Mouse (Mus musculus): ENCODE measurements around the gene Tmem247. TPM values are rescaled to one million over a fixed set of nuclear protein-coding genes. Genes with fewer than 3 reads are reported as not detected.

Tmem247 gene
- polyA plus RNA-seq, 1 experiment: not detected

GRCm38 (mm10) chr17:86962297-86962893 lies 45.2 kb downstream of the Tmem247 start:
- H3K4me1 ChIP-seq (ENCODE audit: control insufficient read depth, insufficient read depth, insufficient read length, low read length): peaks cover 6% of the 10 kb centered on the region; the same call in 1 of the 2 replicates
- TF ChIP-seq POLR2A (IDR thresholded peaks at IDR 0.05; ENCODE audit: low read depth, low read length): no peak
- peak; percentile 73 for TF ChIP-seq CTCF (IDR thresholded peaks at IDR 0.05; ENCODE audit: extremely low read depth, insufficient read length, insufficient replicate concordance, low read depth, low read length)
- peak overlapping the region; percentile 38 for H3K27ac ChIP-seq (ENCODE audit: insufficient read depth, low read depth, low read length)
- H3K27me3 ChIP-seq (ENCODE audit: control insufficient read depth, insufficient read depth, low read length): no peaks in the 10 kb centered on the region
- peaks cover 2% of the 10 kb centered on the region; the same call in 1 of the 2 replicates for H3K36me3 ChIP-seq (ENCODE audit: control insufficient read depth, insufficient read depth, low read length)
- WGBS: 1% methylated on average over 24 of the region's 24 CpGs
- peak overlapping the region; percentile 90 for H3K4me3 ChIP-seq (ENCODE audit: low read depth, low read length)

GRCm38 (mm10) chr17:86962894-86963585 lies 45.9 kb downstream of the Tmem247 start, which contains the start of gene Rhoq:
Gene Rhoq (plus strand): TSS chr17:86963082.
- TF ChIP-seq POLR2A (IDR thresholded peaks at IDR 0.05; ENCODE audit: low read depth, low read length) (peak; percentile 71), CTCF (IDR thresholded peaks at IDR 0.05; ENCODE audit: extremely low read depth, insufficient read length, insufficient replicate concordance, low read depth, low read length) (no peak)
- peaks cover 2% of the 10 kb centered on the region; the same call in 1 of the 2 replicates for H3K36me3 ChIP-seq (ENCODE audit: control insufficient read depth, insufficient read depth, low read length)
- peak within 1 kb of the TSS; percentile 38 for H3K27ac ChIP-seq (ENCODE audit: insufficient read depth, low read depth, low read length)
- H3K27me3 ChIP-seq (ENCODE audit: control insufficient read depth, insufficient read depth, low read length): no peaks in the 10 kb centered on the region
- peaks cover 12% of the 10 kb centered on the region; the same call in 1 of the 2 replicates for H3K4me1 ChIP-seq (ENCODE audit: control insufficient read depth, insufficient read depth, insufficient read length, low read length)
- H3K4me3 ChIP-seq (ENCODE audit: low read depth, low read length): peak within 1 kb of the TSS; percentile 90
- under 1% methylated on average over 83 of the region's 86 CpGs for WGBS

GRCm38 (mm10) chr17:86963586-86963902 lies 46.4 kb downstream of the Tmem247 start:
- no peaks in the 10 kb centered on the region for H3K27me3 ChIP-seq (ENCODE audit: control insufficient read depth, insufficient read depth, low read length)
- WGBS: under 1% methylated on average over 26 of the region's 26 CpGs
- peak overlapping the region; percentile 90 for H3K4me3 ChIP-seq (ENCODE audit: low read depth, low read length)
- peaks cover 13% of the 10 kb centered on the region; the same call in 1 of the 2 replicates for H3K4me1 ChIP-seq (ENCODE audit: control insufficient read depth, insufficient read depth, insufficient read length, low read length)
- peaks cover 2% of the 10 kb centered on the region; the same call in 1 of the 2 replicates for H3K36me3 ChIP-seq (ENCODE audit: control insufficient read depth, insufficient read depth, low read length)
- peak overlapping the region; percentile 33; the same call in 1 of the 2 replicates for H3K27ac ChIP-seq (ENCODE audit: insufficient read depth, low read depth, low read length)
- TF ChIP-seq CTCF (IDR thresholded peaks at IDR 0.05; ENCODE audit: extremely low read depth, insufficient read length, insufficient replicate concordance, low read depth, low read length) (no peak), POLR2A (IDR thresholded peaks at IDR 0.05; ENCODE audit: low read depth, low read length) (no peak)

GRCm38 (mm10) chr17:86964041-86964440 lies 46.9 kb downstream of the Tmem247 start:
- Histone ChIP-seq H3K36me3 (ENCODE audit: control insufficient read depth, insufficient read depth, low read length) (peaks cover 2% of the 10 kb centered on the region; the same call in 1 of the 2 replicates), H3K4me3 (ENCODE audit: low read depth, low read length) (peak overlapping the region; percentile 90), H3K4me1 (ENCODE audit: control insufficient read depth, insufficient read depth, insufficient read length, low read length) (peaks cover 13% of the 10 kb centered on the region; the same call in 1 of the 2 replicates), H3K27me3 (ENCODE audit: control insufficient read depth, insufficient read depth, low read length) (no peaks in the 10 kb centered on the region), H3K27ac (ENCODE audit: insufficient read depth, low read depth, low read length) (peak overlapping the region; percentile 11; the same call in 1 of the 2 replicates)
- 2% methylated on average over 6 of the region's 6 CpGs for WGBS
- TF ChIP-seq CTCF (IDR thresholded peaks at IDR 0.05; ENCODE audit: extremely low read depth, insufficient read length, insufficient replicate concordance, low read depth, low read length) (no peak), POLR2A (IDR thresholded peaks at IDR 0.05; ENCODE audit: low read depth, low read length) (no peak)

- H3K4me1 ChIP-seq (ENCODE audit: control insufficient read depth, insufficient read depth, insufficient read length, low read length): peaks cover 13% of the 10 kb centered on the region; the same call in 1 of the 2 replicates
- peak overlapping the region; percentile 58 for H3K27ac ChIP-seq (ENCODE audit: insufficient read depth, low read depth, low read length)
- TF ChIP-seq POLR2A (IDR thresholded peaks at IDR 0.05; ENCODE audit: low read depth, low read length) (no peak), CTCF (IDR thresholded peaks at IDR 0.05; ENCODE audit: extremely low read depth, insufficient read length, insufficient replicate concordance, low read depth, low read length) (no peak)
- 2% methylated on average over 10 of the region's 10 CpGs for WGBS
- H3K27me3 ChIP-seq (ENCODE audit: control insufficient read depth, insufficient read depth, low read length): no peaks in the 10 kb centered on the region
- peaks cover 2% of the 10 kb centered on the region; the same call in 1 of the 2 replicates for H3K36me3 ChIP-seq (ENCODE audit: control insufficient read depth, insufficient read depth, low read length)
- peak overlapping the region; percentile 90 for H3K4me3 ChIP-seq (ENCODE audit: low read depth, low read length)
Measured at GRCm38 (mm10) chr17:86964502-86964901, 47.4 kb downstream of the Tmem247 start.

- Histone ChIP-seq H3K36me3 (ENCODE audit: control insufficient read depth, insufficient read depth, low read length) (peaks cover 3% of the 10 kb centered on the region; the same call in 1 of the 2 replicates), H3K27me3 (ENCODE audit: control insufficient read depth, insufficient read depth, low read length) (no peaks in the 10 kb centered on the region), H3K27ac (ENCODE audit: insufficient read depth, low read depth, low read length) (peak overlapping the region; percentile 58), H3K4me1 (ENCODE audit: control insufficient read depth, insufficient read depth, insufficient read length, low read length) (peaks cover 15% of the 10 kb centered on the region; the same call in 1 of the 2 replicates), H3K4me3 (ENCODE audit: low read depth, low read length) (peak overlapping the region; percentile 90; the same call in 1 of the 2 replicates)
- 62% methylated on average over 8 of the region's 8 CpGs for WGBS
- TF ChIP-seq CTCF (IDR thresholded peaks at IDR 0.05; ENCODE audit: extremely low read depth, insufficient read length, insufficient replicate concordance, low read depth, low read length): no peak
- TF ChIP-seq POLR2A (IDR thresholded peaks at IDR 0.05; ENCODE audit: low read depth, low read length): no peak
Measured at GRCm38 (mm10) chr17:86965121-86965520, 48.0 kb downstream of the Tmem247 start.

- Histone ChIP-seq H3K36me3 (ENCODE audit: control insufficient read depth, insufficient read depth, low read length) (peaks cover 5% of the 10 kb centered on the region; the same call in 1 of the 2 replicates), H3K4me1 (ENCODE audit: control insufficient read depth, insufficient read depth, insufficient read length, low read length) (peaks cover 15% of the 10 kb centered on the region), H3K27ac (ENCODE audit: insufficient read depth, low read depth, low read length) (no peak overlapping the region), H3K4me3 (ENCODE audit: low read depth, low read length) (no peak overlapping the region), H3K27me3 (ENCODE audit: control insufficient read depth, insufficient read depth, low read length) (no peaks in the 10 kb centered on the region)
- WGBS: 77% methylated on average over 10 of the region's 10 CpGs
- TF ChIP-seq POLR2A (IDR thresholded peaks at IDR 0.05; ENCODE audit: low read depth, low read length) (no peak), CTCF (IDR thresholded peaks at IDR 0.05; ENCODE audit: extremely low read depth, insufficient read length, insufficient replicate concordance, low read depth, low read length) (no peak)
Measured at GRCm38 (mm10) chr17:86966040-86966439, 48.9 kb downstream of the Tmem247 start.

Measured in small intestine, adult 2 months (tissue).